11 mouse cellular contexts compared by ENCODE assay signal in genomic region chr17:5532816-5533215, GRCm38 (mm10).
"Had no signal": no experiment of that assay in that cellular context is flagged by ENCODE, and none has a peak within 500 bp of the region (broad histone marks: within the 10 kb centered on the region; RNA-seq: fewer than 3 reads in every experiment).

No protein-coding gene starts in this region.

- H3K4me1 ChIP-seq: limb, embryonic 13.5 days had no signal

- H3K27me3 ChIP-seq: limb, embryonic 13.5 days; midbrain, embryonic 13.5 days had no signal

- H3K27ac ChIP-seq: limb, embryonic 13.5 days; macrophage; midbrain, embryonic 13.5 days; stomach, postnatal 0 days had no signal

- H3K36me3 ChIP-seq: limb, embryonic 13.5 days; midbrain, embryonic 13.5 days had no signal

- H3K4me3 ChIP-seq: limb, embryonic 13.5 days; midbrain, embryonic 13.5 days had no signal

- DNase-seq: kidney, adult 18-20 months; kidney, postnatal 10 days; left cerebral cortex, postnatal 4 days; lung, embryonic 14.5 days; lung, postnatal 10 days; thymus, postnatal 4 days had no signal

- H3K9me3 ChIP-seq: limb, embryonic 13.5 days; midbrain, embryonic 13.5 days had no signal

- H3K9ac ChIP-seq: limb, embryonic 13.5 days; lung, embryonic 14.5 days; midbrain, embryonic 13.5 days had no signal

- ATAC-seq: midbrain, embryonic 13.5 days had no signal

- H3K4me2 ChIP-seq: limb, embryonic 13.5 days; liver, embryonic 11.5 days; lung, embryonic 14.5 days; midbrain, embryonic 13.5 days had no signal
